Mouse (Mus musculus) embryonic facial prominence, embryonic 11.5 days (tissue): ENCODE measurements around the gene Serpine3. TPM values are rescaled to one million over a fixed set of nuclear protein-coding genes. Genes with fewer than 3 reads are reported as not detected.
"Not testable (repeated sequence)": the region's sequence is repeated elsewhere in the genome, so short reads cannot be mapped to it uniquely, and the experiment has no call there.

Experiments
- ATAC-seq: fragments of 200-750 bp; cut with Nextera tagmentation; replicated peaks from 2 replicates; pipeline ENCODE4 v1.8.0; 2017; ENCODE audit warnings: low read depth; ENCODE audit not compliant: insufficient number of reproducible peaks, low FRiP score, low TSS enrichment
- DNase-seq: peaks from one replicate; pipeline ENCODE4 v3.0.0-alpha.2; 2015; ENCODE audit warnings: low spot score
- H3K27ac ChIP-seq: fragments of 300-500 bp; sonication (generic); replicated peaks from 2 replicates; pipeline ENCODE4 v1.5.1; 2014; ENCODE audit warnings: mild to moderate bottlenecking, low read depth, low read length, control low read depth
- H3K27me3 ChIP-seq: fragments of 300-500 bp; sonication (generic); 2 replicates; pipeline ENCODE4 v1.6.1; 2014; ENCODE audit warnings: mild to moderate bottlenecking, low read length, moderate library complexity, mixed read lengths; ENCODE audit not compliant: control insufficient read depth, insufficient read depth
- H3K36me3 ChIP-seq: fragments of 300-500 bp; sonication (generic); replicated peaks from 2 replicates; pipeline ENCODE4 v1.6.1; 2014; ENCODE audit warnings: low read depth, mild to moderate bottlenecking, low read length, moderate library complexity, mixed read lengths; ENCODE audit not compliant: control insufficient read depth, insufficient read depth
- H3K4me1 ChIP-seq: fragments of 300-500 bp; sonication (generic); 2 replicates; pipeline ENCODE4 v1.6.1; 2014; ENCODE audit warnings: low read length, mixed read lengths; ENCODE audit not compliant: control insufficient read depth, insufficient read depth
- H3K4me2 ChIP-seq: fragments of 300-500 bp; sonication (generic); 2 replicates; pipeline ENCODE4 v1.6.1; 2014; ENCODE audit warnings: low read depth, mild to moderate bottlenecking, control low read depth, low read length, moderate library complexity
- H3K4me3 ChIP-seq: fragments of 300-500 bp; sonication (generic); 2 replicates; pipeline ENCODE4 v1.5.1; 2014; ENCODE audit warnings: low read depth, low read length, control low read depth
- H3K9ac ChIP-seq: fragments of 300-500 bp; sonication (generic); replicated peaks from 2 replicates; pipeline ENCODE4 v1.6.1; 2014; ENCODE audit warnings: mild to moderate bottlenecking, control low read depth, low read length
- H3K9me3 ChIP-seq: fragments of 300-500 bp; sonication (generic); replicated peaks from 2 replicates; pipeline ENCODE4 v1.6.1; 2016; ENCODE audit warnings: mild to moderate bottlenecking, low read length, inconsistent platforms, mixed read lengths; ENCODE audit not compliant: control insufficient read depth
- WGBS: fragments of 180-500 bp; shearing (Covaris S2); extraction: QIAGEN DNeasy Blood & Tissue Kit; methylation state at CpG from one replicate; pipeline ENCODE4 v1.1.7; 2014; 5-methylcytosine and 5-hydroxymethylcytosine counted together
- polyA plus RNA-seq: library from polyadenylated mRNA; unstranded; fragments of >200 nt; fragmentation: Nextera tagmentation; extraction: Ambion mirVana; gene quantifications from 2 replicates; pipeline ENCODE4 v1.2.1, GENCODE M21; 2014

Serpine3 gene
- polyA plus RNA-seq, 1 experiment from 2014 or later, result not detected

GRCm38 (mm10) chr14:62642368-62642767 is 21.1 kb upstream of the Serpine3 start:
- not testable (repeated sequence) for H3K36me3 ChIP-seq, H3K27ac ChIP-seq, H3K27me3 ChIP-seq, DNase-seq, H3K4me1 ChIP-seq, H3K9ac ChIP-seq, H3K4me3 ChIP-seq, H3K4me2 ChIP-seq, H3K9me3 ChIP-seq, ATAC-seq
- WGBS, result 84% methylated on average over 6 of the region's 7 CpGs

GRCm38 (mm10) chr14:62648405-62648804 is 15.1 kb upstream of the Serpine3 start:
- no peak for DNase-seq
- no peaks in the 10 kb centered on the region for H3K27me3 ChIP-seq
- ATAC-seq, result no peak
- no peak overlapping the region for H3K4me2 ChIP-seq
- H3K9me3 ChIP-seq, result no peaks in the 10 kb centered on the region
- 83% methylated on average over 6 of the region's 6 CpGs for WGBS
- no peak overlapping the region for H3K27ac ChIP-seq
- no peak overlapping the region for H3K4me3 ChIP-seq
- no peaks in the 10 kb centered on the region for H3K36me3 ChIP-seq
- no peaks in the 10 kb centered on the region for H3K4me1 ChIP-seq
- no peak overlapping the region for H3K9ac ChIP-seq

- no peaks in the 10 kb centered on the region for H3K4me1 ChIP-seq
- H3K27me3 ChIP-seq, result no peaks in the 10 kb centered on the region
- H3K36me3 ChIP-seq, result no peaks in the 10 kb centered on the region
- no peak for ATAC-seq
- H3K4me2 ChIP-seq, result no peak overlapping the region
- no peaks in the 10 kb centered on the region for H3K9me3 ChIP-seq
- 73% methylated on average over 3 of the region's 3 CpGs for WGBS
- no peak for DNase-seq
- no peak overlapping the region for H3K9ac ChIP-seq
- H3K27ac ChIP-seq, result no peak overlapping the region
- H3K4me3 ChIP-seq, result no peak overlapping the region
These were observed 13.1 kb upstream of the Serpine3 start for GRCm38 (mm10) chr14:62650376-62650775.

GRCm38 (mm10) chr14:62651771-62652170 is 11.7 kb upstream of the Serpine3 start:
- DNase-seq (no peak), ATAC-seq (no peak)
- no peak overlapping the region for H3K4me3 ChIP-seq
- WGBS, result 87% methylated on average over 3 of the region's 3 CpGs
- no peaks in the 10 kb centered on the region for H3K36me3 ChIP-seq
- no peaks in the 10 kb centered on the region for H3K27me3 ChIP-seq
- no peaks in the 10 kb centered on the region for H3K4me1 ChIP-seq
- H3K27ac ChIP-seq, result no peak overlapping the region
- no peak overlapping the region for H3K9ac ChIP-seq
- H3K9me3 ChIP-seq, result no peaks in the 10 kb centered on the region
- H3K4me2 ChIP-seq, result no peak overlapping the region

- Histone ChIP-seq H3K4me2 (no peak overlapping the region), H3K9me3 (no peaks in the 10 kb centered on the region), H3K36me3 (no peaks in the 10 kb centered on the region), H3K27me3 (no peaks in the 10 kb centered on the region), H3K4me1 (no peaks in the 10 kb centered on the region), H3K4me3 (no peak overlapping the region), H3K27ac (no peak overlapping the region), H3K9ac (no peak overlapping the region)
- no peak for DNase-seq
- ATAC-seq, result no peak
- 85% methylated on average over 7 of the region's 7 CpGs for WGBS
These were observed 7.5 kb upstream of the Serpine3 start for GRCm38 (mm10) chr14:62655996-62656395.

- H3K27me3 ChIP-seq, result no peaks in the 10 kb centered on the region
- H3K4me2 ChIP-seq, result no peak overlapping the region
- no peak overlapping the region for H3K4me3 ChIP-seq
- H3K9ac ChIP-seq, result no peak overlapping the region
- H3K4me1 ChIP-seq, result no peaks in the 10 kb centered on the region
- no peaks in the 10 kb centered on the region for H3K9me3 ChIP-seq
- ATAC-seq, result no peak
- 79% methylated on average over 3 of the region's 3 CpGs for WGBS
- DNase-seq, result no peak
- no peaks in the 10 kb centered on the region for H3K36me3 ChIP-seq
- no peak overlapping the region for H3K27ac ChIP-seq
These were observed 6.0 kb upstream of the Serpine3 start for GRCm38 (mm10) chr14:62657469-62657868.

GRCm38 (mm10) chr14:62662381-62662780 is 1.1 kb upstream of the Serpine3 start:
- H3K4me1 ChIP-seq, result no peaks in the 10 kb centered on the region
- no peaks in the 10 kb centered on the region for H3K36me3 ChIP-seq
- H3K27ac ChIP-seq, result no peak overlapping the region
- ATAC-seq (no peak), DNase-seq (no peak)
- 77% methylated on average over 6 of the region's 6 CpGs for WGBS
- H3K9me3 ChIP-seq, result no peaks in the 10 kb centered on the region
- no peak overlapping the region for H3K4me2 ChIP-seq
- H3K4me3 ChIP-seq, result no peak overlapping the region
- H3K9ac ChIP-seq, result no peak overlapping the region
- no peaks in the 10 kb centered on the region for H3K27me3 ChIP-seq

- no peak for ATAC-seq
These were observed 1.7 kb downstream of the Serpine3 start for GRCm38 (mm10) chr14:62664976-62665673.

More at GRCm38 (mm10) chr14:62664976-62665673, 1.7 kb downstream of the Serpine3 start:
- Histone ChIP-seq H3K36me3 (no peaks in the 10 kb centered on the region), H3K27me3 (no peaks in the 10 kb centered on the region), H3K4me3 (no peak overlapping the region), H3K9me3 (no peaks in the 10 kb centered on the region), H3K4me2 (no peak overlapping the region), H3K4me1 (no peaks in the 10 kb centered on the region), H3K9ac (no peak overlapping the region), H3K27ac (no peak overlapping the region)
- DNase-seq, result no peak
- 51% methylated on average over 9 of the region's 9 CpGs for WGBS
